Mouse (Mus musculus) adrenal gland, adult 2 months (tissue): Measurements from ENCODE around the gene 9430015G10Rik. TPM values are rescaled to one million over a fixed set of nuclear protein-coding genes. Genes with fewer than 3 reads are reported as not detected.

Source experiments
- DNase-seq: peaks from one replicate; pipeline ENCODE4 v3.0.0; 2021
- long read RNA-seq: library from polyadenylated mRNA; stranded (forward); transcript quantifications from one replicate; pipeline ENCODE4 v2.0.0, GENCODE M21; 2021
- polyA plus RNA-seq: library from polyadenylated mRNA; depleted of rRNA; stranded (reverse); fragments of >200 nt; gene quantifications from 2 replicates; pipeline ENCODE4 v1.2.3, GENCODE M21; 2012; rRNA removed
- total RNA-seq, 2 experiments: library from RNA; stranded (reverse); gene quantifications; 2 replicates each; pipeline ENCODE4 v1.2.3; 2021

Gene 9430015G10Rik
- 1 to 10 TPM; 5.7 to 9.6 TPM for total RNA-seq
- 14.6 and 15.6 TPM in 2 replicates for polyA plus RNA-seq
- long read RNA-seq, partial matches to known transcripts, result 0 of 10 reads
- long read RNA-seq, other reads (novel, unspliced or antisense), result 3 of 10 reads

DNA sequence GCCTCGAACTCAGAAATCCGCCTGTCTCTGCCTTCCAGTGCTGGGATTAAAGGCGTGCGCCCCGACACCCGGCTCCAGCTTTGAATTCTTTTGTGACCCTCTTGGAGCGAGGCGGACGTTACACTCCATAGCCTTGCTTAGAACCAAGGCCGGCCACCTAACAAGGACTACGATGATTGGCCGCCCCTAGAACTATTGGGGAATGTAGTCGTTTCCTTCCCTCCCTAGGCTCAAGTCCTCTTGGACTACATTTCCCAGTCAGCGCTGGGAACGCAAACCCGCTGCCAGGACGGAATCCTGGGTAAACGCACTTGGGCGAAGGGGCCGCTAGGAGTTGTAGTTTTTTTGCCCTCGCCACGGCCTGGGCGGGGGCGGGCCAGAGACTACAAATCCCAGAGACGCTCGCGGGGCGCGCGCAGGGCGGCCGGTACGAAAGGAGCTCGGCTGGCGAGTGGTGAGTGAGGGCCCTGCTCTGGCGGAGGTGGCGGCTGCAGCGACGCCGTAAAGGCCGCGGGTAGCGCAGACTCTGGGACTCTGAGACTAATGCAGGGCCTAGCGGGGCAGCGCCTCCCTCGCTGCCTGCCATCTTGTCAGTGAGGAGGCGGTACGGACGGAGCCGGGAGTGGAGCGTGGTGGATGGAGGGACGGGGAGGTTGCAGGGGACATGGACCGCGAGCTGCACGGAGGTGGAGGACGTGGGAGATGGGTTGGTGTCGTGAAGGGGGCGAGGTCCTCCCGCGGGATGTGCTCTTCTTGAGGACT, at the start of gene 9430015G10Rik:
9430015G10Rik (plus strand) TSS at position 413 of the 762 bp plus-strand sequence.
- DNase-seq, result peak; percentile 99

DNA sequence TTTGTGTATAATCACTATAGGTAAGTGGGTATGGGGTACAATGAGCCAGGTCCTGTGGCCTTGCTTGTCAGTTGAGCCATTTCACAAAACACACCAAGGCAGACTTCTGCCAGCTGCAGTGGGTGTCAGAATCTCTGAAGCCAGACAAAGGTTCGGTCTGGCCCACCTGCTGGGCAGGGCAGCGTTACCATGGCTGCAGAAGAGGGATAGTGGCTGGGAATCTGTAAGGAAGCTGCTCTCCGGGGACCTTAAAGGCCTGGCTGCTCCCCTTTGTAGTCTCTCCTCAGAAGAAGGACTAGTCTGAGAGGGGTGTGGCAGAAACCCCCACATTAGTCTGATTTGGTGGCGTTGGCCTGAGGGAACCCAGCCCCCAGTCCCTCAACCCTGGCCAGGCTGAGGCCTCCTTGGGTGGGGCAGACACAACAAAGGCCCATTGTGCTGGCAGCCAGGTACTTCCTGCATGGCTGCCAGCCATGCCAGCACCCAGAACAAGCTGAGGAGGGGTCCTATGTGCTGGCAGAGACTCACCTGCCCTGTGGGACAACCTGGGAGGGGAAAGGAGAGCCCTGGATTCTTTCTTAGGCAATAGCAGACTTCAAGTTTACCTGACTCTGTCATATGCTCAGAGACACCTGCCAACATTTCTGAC, 45.8 kb upstream of the 9430015G10Rik start:
- DNase-seq, result no peak

DNA sequence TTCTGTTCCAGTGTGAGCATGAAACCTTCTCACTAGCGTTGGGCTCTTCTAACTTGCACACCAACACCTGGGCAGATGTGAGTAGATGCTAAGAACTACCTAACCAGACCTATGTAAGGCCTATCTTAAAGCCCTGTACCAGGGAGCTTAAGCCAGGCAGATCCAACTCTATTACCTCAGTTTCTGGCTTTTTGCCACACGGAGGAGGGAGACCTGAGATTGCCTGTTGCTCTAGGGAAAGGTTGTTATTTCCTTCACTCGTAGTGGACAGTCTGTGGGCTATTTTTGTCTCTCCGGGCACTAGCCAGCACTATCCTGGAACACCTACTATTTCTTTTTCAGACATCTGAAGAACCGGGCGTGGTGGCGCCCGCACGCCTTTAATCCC, 45.3 kb upstream of the 9430015G10Rik start:
- DNase-seq, result no peak

DNA sequence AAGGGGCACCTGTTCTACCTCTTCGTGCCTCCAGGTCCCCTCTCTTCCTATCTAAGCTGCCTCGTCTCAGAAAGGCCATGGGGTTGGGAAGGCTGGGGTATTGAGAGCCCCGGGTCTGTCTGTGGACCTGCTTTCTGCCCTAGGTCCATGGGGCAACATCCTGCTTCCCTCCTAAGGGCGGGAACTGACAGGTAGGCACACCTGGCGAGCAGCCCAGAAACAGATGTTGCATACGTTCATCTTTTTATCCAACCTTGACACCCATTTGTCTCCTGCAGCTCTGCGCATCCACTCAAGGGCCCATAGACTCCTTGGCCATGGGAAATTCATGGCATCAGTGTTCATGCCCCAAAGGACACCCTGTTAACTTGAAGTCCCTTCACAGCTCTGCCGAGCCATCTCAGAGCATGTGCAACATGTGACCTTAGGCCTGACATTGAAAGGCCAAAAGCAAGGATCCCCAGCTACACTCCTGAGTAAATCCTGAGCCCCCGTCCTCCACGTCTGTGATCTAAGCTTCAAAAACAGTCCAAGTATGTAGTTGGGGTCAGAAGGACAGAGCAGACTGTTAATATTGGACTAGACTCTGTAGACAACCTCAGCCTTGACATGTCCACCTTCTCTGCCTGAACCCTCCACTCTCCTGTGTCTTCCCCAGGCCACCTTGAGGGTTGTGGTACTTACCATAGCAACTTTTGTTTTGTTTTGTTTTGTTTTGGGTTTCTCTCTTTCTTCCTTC, 44.5 kb upstream of the 9430015G10Rik start:
- no peak for DNase-seq

DNA sequence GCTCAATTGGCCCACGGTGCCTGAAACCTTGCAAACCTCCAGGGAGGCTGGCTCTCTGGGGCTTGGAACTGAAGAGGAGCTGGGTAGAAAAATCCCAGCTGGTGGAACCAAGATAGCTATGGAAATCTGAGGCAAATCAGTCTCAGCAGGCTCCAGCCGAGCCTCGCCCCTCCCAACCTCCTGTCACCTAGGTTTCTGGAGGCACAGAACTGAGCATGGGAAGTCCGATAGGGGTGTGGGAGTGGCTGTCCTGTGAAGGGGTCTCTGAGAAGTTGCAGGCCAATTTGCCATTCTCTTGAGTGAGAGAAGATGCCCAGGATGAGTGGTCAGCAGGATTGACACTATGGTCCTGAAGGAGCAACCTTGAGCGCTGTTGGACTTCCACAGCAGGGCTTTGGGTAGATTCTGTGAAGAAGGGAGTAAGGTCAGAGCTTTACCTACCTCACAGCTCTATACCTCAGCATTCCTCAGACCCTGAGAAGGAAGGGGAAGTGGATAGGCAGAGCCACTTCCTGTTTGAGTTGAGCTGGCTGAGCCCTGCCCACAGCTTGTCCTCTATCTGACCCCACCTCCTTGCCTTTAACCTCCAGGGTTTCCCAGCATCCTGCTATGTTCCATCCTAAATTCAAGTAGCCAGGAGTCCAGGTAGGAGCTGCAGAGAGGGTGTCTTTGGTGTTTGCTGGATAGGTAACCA, 42.4 kb upstream of the 9430015G10Rik start:
- no peak for DNase-seq

DNA sequence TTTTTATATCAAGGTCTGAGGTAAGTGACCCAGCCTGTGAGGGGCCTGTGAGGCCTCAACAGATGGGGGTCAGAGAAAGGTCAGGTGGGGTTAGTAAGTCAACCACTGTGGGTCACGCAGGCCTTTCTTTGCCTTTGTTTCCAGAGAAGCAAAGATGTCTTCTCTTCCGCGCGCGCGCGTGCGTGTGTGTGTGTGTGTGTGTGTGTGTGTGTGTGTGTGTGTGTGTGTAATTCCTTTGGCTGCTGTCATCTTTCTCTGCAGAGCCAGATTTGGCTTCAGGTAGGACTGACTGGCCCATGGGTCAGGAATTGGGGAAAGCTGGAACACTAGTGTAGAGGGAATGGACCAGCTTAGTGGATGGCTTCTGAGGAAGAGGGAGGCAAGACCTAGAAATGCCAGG, 40.1 kb upstream of the 9430015G10Rik start:
- no peak for DNase-seq

DNA sequence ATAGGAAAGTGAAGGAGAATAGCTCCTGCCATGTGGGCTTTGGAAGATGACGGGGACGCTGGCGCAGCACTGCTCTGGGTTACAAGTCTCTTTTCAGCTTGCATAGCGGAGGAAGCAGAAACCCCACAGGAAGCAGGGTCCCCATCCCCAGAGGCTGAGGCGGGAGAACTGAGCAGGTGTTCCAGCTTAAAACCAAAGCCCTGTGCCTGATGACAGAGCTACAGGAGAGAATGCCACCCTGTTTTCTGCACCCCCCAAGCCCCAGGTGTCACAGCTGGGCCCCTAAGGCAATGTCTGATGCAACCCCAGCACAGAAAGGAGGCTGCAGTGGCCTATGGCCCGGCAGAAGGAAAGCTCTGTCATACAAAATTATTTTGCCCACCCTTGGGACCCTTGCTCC, 39.5 kb upstream of the 9430015G10Rik start:
- DNase-seq, result no peak

DNA sequence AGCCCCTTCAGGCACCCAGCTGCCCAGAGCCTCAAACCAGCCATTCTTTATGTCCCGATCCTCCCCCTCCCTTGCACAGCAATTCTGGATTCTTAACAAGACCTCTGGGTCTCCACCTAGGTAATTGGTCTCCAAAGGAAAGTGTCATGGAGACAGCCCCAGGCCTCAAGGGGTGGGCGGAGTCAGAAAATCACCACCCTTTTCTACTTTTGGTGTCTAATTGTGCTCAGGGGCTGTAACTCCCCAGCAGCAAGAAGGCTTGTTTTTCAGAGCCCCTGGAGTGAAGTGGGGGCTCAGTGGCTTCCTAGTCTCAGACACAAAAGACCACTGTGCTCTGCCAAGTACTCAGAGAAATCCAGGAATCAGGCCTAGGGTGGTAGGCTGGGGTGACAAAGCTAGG, 39.1 kb upstream of the 9430015G10Rik start:
- DNase-seq, result no peak

DNA sequence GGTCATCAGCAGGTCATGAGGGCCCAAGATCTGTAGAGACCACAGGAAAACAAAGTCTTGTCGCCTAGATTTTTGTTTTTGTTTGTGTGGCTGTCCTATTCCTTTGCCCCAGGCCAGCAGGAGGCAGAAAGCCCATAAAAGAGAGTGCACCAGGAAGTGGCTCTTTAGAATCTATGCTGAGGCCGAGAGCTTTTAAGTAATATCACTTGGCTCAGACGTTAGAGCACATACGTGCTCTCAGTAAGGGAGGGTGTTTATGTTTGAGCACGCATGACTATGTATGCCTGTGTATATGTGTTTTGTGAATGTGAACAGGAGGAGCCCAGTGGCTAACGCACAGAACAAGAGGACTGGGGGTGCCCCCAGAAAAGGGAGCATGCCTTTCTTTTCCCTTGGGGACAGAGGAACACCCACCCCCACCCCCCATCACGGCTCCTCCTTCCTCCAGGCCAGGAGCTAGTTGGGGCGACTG, 32.8 kb upstream of the 9430015G10Rik start:
- no peak for DNase-seq

DNA sequence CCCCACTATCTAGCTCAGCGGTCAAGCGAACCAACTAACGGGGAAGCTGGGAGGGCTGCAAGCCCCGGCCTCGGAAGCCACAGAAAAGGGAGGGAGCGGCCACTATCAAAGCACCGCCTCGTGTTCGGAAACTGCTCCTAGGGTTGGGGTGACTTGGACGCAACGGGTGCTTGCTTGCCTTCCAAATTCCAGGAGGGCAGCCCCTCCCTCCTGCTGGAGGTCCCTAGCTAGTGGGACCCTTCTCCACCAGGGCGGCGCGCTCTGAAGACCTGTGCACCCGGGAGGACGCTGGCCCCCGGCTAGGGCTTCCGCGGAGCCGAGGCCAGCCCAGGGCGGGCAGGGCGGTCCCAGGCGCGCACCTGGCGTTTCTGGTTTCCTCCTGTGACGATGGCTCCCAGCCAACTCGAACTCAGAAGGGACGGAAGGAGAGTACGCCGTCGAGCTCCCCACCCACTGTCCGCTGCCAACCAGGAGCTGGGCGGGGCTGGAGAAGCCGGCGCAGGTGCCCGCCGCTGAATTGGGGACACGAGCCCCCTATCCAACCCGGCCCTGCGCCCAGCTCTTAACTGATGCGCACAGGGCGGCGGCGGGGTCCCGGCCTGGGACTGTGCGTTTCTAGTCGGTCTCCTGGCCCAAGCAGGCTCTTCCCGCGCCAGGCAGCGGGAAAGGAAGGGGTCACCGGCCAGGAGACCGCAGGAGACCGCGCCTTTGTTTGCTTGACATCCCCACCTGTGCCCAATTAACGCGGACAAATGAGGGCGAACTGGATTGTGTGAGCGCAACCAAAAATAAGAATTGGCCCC, 32.1 kb upstream of the 9430015G10Rik start:
- peak; percentile 16 for DNase-seq

DNA sequence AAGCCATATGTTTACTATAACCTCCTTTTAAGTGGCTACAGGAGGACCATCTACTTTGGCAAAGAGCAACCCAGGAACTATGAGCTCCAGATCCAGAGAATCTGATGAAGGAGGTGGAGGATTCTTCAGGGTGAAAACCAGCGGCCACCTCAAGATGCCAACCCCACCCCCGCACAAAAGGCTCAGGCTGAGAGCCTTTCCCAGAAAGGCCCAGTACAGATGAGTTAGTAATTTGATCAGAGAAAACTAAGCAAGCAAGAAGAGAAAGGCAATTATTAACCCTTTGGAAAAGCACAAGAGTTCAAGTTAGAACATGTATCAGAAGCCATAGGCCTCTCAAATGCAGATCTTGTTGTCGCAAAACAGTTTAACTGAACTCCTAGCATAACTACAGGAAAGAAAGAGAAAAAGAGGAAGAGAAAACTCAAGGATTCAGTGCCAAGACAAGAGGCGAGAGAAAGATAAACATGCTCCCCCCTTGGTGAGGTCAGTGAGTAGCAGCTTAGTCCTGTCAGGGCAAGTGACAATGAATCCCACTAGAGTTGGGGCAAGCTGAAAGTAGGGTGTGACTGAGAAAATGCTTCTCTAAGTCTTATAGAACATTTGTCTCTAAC, 27.1 kb upstream of the 9430015G10Rik start:
- no peak for DNase-seq

DNA sequence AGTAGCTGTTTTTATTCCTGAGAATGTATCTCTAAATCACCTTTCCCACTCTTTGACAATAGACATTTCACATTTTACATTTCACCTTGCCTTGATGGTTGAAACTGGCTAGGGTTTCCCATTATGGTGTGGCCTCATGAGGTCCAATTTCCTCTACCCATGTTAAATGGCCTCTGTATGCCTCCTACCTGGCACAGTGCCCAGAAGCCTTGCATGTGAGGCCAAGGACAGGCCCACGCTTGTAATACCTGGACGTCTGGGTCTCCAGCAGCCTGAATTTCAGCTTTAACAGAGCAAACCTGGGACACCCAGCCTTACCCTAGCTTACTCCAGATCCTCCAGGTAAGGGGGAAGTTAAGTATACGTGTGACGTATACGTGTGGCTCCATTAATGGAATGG, 26.4 kb upstream of the 9430015G10Rik start:
- peak; percentile 24 for DNase-seq

DNA sequence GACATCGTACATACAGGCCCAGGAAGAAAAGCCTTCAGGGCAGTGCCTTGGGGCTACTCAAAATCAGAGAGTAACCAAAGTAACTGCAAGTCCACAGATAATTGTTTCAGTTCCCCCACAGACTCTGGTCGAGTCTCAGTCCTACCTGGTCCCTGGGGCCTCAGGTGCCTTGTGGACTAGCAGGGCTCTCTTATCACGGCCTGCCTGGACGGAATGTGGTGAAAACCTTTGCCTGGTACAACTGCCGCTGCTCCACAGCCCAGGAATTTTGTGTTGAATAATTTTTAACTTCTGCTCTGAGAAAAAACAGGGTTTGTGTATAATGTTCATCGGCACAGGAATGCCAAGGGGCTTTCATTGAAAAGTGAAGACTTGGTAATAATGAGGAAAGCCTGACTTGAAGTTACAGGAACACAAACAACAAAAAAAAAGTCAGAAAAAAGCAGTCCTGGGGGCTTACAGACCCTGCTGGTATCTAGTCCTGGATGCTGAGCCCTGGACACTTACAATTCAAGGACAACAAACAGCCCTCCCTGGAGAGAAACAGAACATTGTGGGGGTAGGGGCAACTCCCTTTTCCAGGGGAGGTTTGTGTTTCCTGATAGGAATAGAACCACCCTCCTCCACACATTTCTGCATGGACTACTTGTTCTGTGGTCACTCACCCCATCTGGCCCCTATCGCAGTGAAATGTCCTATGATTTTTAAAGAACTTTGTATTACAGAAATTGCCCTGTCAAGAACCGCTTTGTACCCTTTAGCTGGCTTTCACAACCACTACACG, 25.5 kb upstream of the 9430015G10Rik start:
- DNase-seq, result no peak

DNA sequence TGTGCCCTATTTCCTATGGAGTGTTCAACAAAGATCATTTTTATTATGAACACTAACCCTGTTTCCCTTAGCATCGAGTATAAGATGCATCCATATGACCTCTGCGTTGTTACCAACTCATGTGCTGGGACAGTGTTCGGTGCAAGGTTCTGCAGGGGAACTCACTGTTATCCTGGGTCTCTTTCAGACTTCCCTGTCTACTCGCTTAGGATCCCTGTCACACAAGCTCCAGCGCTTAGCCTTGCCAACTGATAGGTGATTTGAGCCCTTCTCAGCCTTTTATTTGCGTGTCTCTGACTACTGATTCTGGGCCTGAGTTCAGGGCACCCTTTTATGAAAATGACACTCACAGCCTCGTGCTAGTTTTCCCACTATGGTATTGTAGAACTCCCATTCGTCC, 24.5 kb upstream of the 9430015G10Rik start:
- DNase-seq, result no peak

DNA sequence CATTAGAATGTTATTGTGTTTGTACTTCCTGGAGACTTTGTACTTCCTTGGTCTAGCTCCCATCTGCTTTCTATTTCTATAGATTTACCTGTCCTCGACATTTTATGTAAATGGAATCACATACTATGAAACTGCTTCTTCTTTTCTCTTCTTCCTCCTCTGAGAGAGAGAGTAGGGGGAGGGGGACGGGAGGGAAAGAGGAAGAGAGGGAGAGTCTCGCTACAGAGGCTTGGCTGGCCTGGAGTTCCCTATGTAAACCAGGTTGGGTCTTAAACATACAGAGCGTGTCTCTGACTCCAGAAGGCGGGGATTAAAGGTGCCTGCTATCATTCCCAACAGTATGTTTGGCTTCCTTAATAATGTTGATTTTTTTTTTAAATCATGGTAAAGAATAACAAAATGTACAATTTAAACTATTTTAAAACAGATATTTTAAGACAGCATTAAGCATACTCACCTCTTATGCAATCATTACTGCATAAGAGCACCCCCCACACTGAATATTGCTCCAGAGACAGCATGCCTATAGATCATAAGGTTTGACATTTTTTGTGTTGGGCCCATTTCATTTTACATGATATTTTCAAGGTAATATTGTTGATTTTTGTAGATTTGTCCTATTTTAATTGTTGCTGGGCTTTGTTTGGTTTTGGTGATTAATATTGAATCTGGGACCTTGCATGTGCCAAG, 22.2 kb upstream of the 9430015G10Rik start:
- no peak for DNase-seq

DNA sequence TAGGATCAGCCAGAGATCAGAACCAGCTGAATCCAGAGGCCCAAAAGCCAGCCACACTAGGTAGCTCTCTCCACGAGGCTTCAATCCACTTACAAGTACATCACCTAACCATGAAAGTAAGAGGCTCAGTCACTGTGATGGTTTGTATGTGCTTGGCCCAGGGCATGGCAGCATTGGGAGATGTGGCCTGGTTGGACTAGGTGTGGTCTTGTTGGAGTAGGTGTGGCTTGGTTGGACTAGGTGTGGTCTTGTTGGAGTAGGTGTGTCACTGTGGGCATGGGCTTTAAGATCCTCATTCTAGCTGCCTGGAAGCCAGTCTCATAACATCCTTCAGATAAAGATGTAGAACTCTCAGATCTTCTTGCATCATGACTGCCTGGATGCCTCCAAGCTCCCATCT, 18.5 kb upstream of the 9430015G10Rik start:
- DNase-seq, result no peak

DNA sequence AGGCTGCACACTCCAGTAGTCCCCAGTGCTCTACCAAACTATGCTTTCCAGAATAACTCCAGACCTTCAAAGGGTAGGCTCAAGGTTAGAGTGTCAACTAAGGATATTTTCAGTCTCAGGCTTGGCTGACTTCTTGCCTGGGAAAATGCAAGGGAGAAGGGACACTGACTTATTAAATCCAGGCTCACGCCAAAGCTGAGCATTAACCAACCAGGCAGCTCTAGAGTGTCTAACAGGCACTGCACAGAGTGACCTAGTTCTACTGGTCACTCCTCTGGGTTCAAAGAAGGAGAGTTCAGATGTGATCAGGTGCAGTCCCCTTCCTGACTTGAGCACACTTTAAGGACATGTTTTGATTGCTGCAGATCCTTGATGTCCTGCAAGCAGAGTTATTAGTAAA, 17.0 kb upstream of the 9430015G10Rik start:
- DNase-seq, result no peak

DNA sequence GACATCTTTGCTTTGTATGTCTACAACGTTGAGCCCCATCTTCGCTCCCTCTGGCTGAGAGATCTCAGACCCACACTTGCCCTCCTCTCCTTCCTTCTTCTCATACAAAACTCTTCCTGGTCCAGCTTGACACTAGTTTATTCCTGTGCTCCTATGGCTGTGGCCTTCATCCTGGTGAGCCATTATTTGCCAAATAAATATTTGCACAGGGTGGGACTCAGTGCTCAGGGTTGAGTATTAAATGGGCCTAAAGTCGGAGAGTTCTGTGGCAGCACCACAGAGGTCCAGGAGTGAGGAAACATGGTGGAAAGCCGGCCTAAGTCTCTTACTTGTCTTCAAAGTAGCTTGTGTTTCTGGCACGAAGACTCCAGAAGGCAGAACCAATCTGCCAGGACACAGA, 16.0 kb upstream of the 9430015G10Rik start:
- no peak for DNase-seq

DNA sequence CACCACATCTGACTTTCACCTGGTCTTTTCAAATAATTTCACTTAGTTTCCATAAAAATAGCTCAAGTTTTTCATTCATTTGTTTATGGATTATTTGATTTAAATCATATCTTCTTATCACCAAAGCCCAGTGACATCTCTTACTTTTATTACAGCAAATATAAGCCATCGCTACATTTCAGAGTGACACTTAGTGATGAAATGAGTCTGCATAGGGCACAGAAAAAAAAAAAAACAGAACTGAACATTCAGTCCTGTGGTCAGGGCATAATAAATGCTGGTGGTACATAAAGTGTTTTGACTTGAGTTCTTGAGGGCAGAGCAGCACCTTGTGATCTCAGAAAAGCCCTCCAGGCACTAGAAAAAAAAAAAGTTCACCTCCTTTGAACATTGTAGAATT, 13.6 kb upstream of the 9430015G10Rik start:
- DNase-seq, result no peak
